In genomic region chr17:31783071-31783470, GRCm38 (mm10) we compare ENCODE assay signal across 25 mouse cellular contexts.
"Had no signal": no experiment of that assay in that cellular context is flagged by ENCODE, and none has a peak within 500 bp of the region (broad histone marks: within the 10 kb centered on the region; RNA-seq: fewer than 3 reads in every experiment).

No protein-coding gene starts in this region.

- DNase-seq: gastrocnemius, postnatal 14 days; gastrocnemius, postnatal 36 days; heart, adult 2 months; heart, postnatal 14 days; heart, postnatal 4 days; kidney, adult 18-20 months; kidney, adult 8-10 months; kidney, postnatal 10 days; kidney, postnatal 25 days; kidney, postnatal 4 days; liver; liver, embryonic 13.5 days had no signal

- H3K36me3 ChIP-seq: heart, embryonic 13.5 days; heart, embryonic 15.5 days; hindbrain, embryonic 13.5 days; intestine, embryonic 15.5 days; limb, embryonic 10.5 days; limb, embryonic 12.5 days; liver, embryonic 13.5 days; liver, embryonic 15.5 days had no signal

- ATAC-seq: inflammation-experienced regulatory T-cells, adult 6 months; intestine, embryonic 15.5 days; intestine, postnatal 0 days had no signal

- H3K4me1 ChIP-seq: hindbrain, embryonic 13.5 days; limb, embryonic 10.5 days; liver, embryonic 15.5 days had no signal

- H3K9ac ChIP-seq: heart, embryonic 13.5 days; heart, embryonic 15.5 days; hindbrain, embryonic 13.5 days; intestine, embryonic 15.5 days; limb, embryonic 12.5 days; liver, embryonic 13.5 days; liver, embryonic 15.5 days had no signal

- H3K27me3 ChIP-seq: heart, embryonic 13.5 days; heart, embryonic 15.5 days; intestine, embryonic 15.5 days; limb, embryonic 12.5 days; liver, embryonic 13.5 days; liver, embryonic 15.5 days had no signal

- H3K4me2 ChIP-seq: heart, embryonic 11.5 days; heart, embryonic 13.5 days; heart, embryonic 15.5 days; hindbrain, embryonic 13.5 days; intestine, embryonic 15.5 days; limb, embryonic 12.5 days; liver, embryonic 11.5 days; liver, embryonic 13.5 days; liver, embryonic 15.5 days had no signal

- H3K27ac ChIP-seq: heart, adult 2 months; heart, embryonic 13.5 days; heart, embryonic 15.5 days; hindbrain, embryonic 13.5 days; intestine, embryonic 15.5 days; layer of hippocampus, adult 2 months; left cerebral cortex, adult 2 months; limb, embryonic 10.5 days; limb, embryonic 12.5 days; liver, embryonic 13.5 days; liver, embryonic 15.5 days had no signal

- H3K9me3 ChIP-seq: heart, embryonic 13.5 days; heart, embryonic 15.5 days; hindbrain, embryonic 13.5 days; intestine, embryonic 15.5 days; limb, embryonic 10.5 days; limb, embryonic 12.5 days; liver, embryonic 13.5 days; liver, embryonic 15.5 days had no signal

- H3K4me3 ChIP-seq: heart, adult 2 months; heart, embryonic 13.5 days; heart, embryonic 15.5 days; hindbrain, embryonic 13.5 days; intestine, embryonic 15.5 days; layer of hippocampus, adult 2 months; left cerebral cortex, adult 2 months; limb, embryonic 10.5 days; limb, embryonic 12.5 days; liver, embryonic 13.5 days; liver, embryonic 15.5 days had no signal
